Mouse (Mus musculus): ENCODE data around the gene Zfc3h1.

Gene Zfc3h1

DNA sequence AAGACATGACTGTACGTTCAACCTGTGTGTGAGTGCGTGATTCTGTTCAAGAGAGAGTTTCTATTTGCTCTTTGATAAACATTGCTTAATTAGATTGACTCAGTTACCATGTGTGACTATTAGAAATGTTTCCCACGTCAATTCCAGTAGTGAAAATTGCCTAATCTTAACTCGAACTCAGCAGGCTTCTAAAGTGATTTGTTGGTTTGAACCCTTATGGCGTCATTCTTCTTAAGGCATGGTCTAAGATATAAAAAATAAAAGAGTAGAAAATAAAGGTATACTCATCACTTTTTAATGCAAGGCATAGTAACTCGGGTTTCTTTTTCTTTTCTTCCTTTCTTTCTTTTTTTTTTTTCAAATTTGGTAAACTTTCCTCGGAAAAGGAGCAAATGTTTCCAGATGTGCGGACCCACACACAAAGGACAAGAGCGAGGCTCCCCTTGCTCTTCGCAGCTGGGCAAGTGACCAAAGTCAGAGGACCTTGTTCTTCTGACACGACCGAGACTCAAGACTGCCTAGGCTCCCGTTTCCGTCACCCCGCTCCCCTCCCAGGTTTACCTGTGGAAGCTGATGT, 1.0 kb upstream of the Zfc3h1 start:
- peak; percentile 6 for DNase-seq (ENCODE audit: low read depth, low spot score)

DNA sequence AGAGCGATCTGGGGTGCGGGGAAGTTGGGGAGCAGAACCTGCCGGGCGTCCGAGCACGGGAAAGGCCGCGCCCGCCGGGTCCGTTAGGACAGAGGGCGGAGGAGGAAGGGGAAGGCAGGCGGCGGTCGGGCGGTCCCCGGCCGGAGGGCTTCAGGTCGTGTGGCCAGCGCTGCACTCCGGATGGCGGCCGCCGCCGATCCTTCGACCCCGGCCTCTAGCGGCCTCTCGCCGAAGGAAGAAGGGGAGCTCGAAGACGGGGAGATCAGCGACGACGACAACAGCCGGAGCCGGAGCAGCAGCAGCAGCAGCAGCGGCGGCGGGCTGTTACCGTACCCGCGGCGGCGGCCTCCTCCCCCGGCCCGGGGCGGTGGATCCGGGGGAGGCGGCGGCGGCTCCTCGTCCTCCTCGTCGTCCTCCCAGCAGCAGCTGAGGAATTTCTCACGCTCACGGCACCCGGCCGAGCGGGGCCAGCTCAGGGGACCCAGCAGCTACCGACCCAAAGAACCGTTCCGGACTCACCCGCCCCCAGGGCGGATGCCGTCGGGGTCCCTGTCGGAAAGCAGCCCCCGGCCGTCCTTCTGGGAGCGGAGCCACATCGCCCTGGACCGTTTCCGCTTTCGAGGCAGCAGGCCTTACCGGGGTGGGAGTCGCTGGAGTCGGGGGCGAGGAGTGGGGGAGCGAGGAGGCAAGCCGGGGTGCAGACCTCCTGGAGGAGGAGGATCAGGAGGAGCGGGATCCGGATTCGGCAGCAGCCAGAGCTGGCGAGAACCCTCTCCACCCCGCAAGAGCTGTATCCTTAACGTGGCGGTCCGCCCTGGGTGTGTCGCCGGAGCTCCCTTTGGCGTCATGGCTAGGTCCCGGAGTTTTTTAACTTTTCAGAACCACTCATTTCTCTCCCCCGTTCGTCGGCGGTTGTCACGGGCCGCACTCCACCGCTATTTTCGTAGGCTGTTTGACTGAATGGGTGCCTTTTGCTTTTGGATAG, 551 bp downstream of the Zfc3h1 start:
- peak; percentile 66 for DNase-seq (ENCODE audit: low read depth, low spot score)

DNA sequence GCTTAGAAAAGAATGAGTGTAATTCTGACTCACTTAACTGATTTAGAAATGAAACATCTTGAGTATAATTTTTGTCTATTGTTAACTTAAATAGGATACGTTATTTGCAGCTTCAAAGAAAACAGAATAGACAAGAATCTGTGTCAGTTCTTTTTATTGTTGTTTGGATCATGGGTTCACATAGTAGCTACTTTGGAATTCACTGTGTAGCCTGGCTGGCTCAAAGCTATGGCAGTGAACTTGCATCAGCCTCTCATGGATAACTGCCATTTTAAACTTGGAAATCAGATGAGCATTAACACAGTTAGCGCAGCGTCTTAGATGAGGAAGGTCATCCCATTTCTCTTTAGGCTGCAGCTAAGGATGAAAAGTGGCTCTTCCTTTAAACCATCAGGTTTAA, 3.1 kb downstream of the Zfc3h1 start:
- no peak for DNase-seq (ENCODE audit: low read depth, low spot score)

DNA sequence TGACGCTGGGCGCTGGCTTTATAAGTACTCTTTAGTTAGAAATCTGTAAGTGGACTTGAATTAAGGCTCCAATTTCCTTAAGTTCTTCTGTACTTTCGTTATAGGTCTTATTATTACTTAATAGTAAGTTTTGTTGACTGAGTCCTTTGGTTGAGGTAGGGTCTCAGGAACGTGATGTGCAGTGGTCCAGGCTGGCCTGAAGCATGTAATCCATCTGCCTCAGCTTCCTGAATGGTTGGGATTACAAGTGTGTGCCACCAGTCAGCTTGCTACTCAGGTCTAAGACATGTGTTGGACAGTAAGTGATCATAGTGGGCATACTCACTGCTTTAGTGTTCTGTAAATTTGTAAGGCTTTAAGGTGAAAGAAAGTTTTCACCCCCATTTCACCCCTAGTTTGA, 6.3 kb downstream of the Zfc3h1 start:
- DNase-seq (ENCODE audit: low read depth, low spot score) = no peak

DNA sequence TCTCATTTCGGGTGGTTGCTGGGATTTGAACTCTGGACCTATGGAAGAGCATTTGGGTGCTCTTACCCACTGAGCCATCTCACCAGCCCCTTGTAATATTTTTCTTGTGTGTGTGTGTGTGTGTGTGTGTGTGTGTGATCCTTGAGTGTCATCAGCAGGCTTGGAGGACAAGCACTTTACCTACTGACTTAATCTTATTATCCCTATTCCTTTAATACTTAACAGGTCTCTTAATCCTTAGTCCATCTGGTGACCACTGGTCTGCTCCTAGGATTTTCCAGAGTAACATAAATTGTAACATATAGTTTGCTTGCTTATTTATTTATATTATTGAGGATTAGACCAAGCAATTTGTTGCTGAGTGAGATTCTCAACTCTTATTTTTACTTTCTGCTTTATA, 7.1 kb downstream of the Zfc3h1 start:
- no peak for DNase-seq (ENCODE audit: low read depth, low spot score)

DNA sequence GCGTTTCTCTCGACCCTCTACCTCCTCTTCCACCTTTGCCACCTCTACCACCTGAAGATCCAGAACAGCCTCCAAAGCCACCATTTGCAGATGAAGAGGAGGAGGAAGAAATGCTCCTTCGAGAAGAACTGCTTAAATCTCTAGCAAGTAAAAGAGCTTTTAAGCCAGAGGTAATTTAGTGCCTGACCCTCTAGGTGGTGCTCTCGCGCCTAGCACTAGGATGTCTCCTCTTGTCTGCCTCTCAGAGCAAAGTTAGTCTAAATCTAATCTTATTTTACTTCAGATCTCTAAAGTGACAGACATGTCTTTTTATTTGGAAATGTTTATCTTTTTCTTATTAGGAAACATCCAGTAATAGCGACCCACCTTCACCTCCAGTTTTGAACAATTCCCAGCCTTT, 21.6 kb downstream of the Zfc3h1 start:
- peak; percentile 64 for DNase-seq (ENCODE audit: low read depth, low spot score)

DNA sequence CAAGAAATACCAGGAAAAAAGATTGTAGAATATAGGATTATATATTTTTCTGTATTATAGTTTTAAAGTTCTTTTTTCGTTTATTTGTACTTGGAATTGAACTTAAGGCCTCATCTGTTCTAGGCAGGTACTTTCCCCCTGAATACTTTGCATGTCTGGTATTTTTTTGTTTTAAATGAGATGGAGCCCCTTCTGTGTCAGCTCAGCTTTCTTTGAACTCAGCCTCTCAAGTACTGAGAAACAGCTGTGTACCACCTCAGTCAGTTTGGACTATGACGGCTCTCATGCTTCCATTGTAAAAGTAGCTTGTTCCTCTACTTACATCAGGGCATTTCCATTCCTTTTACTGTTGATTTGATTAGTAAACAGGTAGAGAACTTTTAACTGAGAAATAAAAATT, 28.7 kb downstream of the Zfc3h1 start:
- no peak for DNase-seq (ENCODE audit: low read depth, low spot score)

DNA sequence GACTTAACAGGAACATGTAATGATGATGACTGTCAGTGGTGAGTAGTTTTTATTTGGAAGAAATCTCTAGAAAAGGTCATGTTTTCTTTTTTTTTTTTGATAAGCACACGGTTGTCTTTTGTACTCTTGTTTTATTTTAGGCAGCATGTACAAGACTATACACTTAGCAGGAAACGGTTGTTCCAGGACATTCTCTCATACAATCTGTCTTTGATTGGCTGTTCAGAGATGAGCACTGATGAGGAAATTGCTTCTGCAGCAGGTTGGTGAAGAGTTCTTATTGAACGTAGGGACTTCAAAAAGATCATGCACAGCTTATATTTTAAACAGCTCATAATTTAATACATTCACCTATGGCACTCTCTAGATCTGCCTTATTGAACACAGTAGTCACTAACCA, 29.3 kb downstream of the Zfc3h1 start:
- DNase-seq (ENCODE audit: low read depth, low spot score) = no peak

DNA sequence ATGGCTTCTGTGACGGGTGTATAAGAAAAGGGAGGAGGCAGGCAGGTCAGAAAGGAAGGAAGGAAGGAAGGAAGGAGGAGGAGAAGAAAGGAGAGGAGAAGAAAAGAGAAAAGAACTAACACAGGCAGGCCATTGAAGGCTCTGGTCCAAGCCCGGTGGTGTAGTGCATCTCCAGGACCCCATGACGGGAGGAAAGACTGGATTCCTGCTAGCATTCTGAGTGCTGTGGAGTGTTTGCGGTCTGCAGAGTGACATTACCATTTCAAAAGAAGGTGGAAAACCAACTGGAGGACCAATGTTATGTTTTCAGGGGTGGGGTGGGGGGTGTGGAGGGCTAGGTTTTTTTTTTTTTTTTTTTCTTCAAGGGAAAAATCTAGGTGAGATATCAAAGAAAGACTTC, 37.2 kb downstream of the Zfc3h1 start:
- DNase-seq (ENCODE audit: low read depth, low spot score) = no peak

DNA sequence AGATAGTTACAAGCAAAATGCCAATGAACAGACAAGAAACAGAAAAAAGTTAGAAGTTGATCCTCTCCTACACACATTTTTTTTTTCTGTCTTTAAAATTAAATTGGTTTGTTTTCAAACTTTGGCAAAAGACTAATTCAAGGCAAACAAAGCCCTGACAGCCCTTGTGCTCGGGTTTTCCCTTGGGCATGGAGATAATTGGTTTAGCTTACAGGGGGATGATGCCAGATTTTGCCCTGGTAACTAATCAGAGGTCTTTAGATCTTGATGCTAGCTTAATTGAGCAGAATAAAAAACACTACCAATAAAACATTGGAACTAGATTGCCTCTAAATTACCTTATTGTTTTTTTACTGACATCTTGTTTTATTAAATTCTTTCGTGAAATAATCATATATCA, 40.6 kb downstream of the Zfc3h1 start:
- DNase-seq (ENCODE audit: low read depth, low spot score) = no peak

DNA sequence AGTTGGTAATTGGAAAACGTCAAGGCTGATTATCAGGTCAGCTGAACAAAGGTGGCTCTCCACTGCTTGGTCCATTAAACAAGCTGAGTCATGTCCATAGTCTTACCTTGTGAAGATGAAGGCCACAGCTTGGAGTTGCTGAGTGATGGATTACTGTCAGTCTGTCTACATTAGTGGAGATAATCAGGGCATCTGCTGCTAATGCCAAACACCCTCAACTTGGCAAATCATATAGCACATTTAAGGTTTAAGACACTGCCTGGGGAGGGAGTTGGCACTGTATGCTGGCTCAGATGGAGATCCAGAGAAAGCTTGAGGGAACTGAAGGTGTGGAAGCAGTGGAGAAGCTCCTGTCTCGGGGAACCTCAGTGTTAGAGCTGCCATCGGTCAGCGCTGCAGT, 52.5 kb downstream of the Zfc3h1 start:
- no peak for DNase-seq (ENCODE audit: low read depth, low spot score)

DNA sequence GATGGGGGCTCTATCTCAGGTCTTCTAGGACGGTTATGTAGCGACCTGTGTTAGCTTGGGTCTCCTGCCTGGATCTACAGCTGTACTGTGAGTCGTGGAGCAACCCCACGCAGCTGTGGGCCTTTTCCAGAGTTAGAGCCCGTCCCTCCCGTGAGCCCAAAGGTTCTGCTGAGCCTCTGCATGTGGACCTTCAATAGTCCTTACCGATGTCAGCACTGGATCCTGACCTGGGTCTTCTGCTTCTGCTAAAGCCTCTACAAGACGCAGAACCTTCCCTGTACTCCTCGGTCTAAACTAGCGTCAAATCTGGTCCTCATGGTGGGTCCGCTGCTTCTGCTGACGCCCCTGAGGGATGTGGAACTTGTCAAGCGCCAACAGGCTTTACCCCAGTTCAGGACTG, 63.9 kb downstream of the Zfc3h1 start:
- DNase-seq (ENCODE audit: low read depth, low spot score) = no peak

DNA sequence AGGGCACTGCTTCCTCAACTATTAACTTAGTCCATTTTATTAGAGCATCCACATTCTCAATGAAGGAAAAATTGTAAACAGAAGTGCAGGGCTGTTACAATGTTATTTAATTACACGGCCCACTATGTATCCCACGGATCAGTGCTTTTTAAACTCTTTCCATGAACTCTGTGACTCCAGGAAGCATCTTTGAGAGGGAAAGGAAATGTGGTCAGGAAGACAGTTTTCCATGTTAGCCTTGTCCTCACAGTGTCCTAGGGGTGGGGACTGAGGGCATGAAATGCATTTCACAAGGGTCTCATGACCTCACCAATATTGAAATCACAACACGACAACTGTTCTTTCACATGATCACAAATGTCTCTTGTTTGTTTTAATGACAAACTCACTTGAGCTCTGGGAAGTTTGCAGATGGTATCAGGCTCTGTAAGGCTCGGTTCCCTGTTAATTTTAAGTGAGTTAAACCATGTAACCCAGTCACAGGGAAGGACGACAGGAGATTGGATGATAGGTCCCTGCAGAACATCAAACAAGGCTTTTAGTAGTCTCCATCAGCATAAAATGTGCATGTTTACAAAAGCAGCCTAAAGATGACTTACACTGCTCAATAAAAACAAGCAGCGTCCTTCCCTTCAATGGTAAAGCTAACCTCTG, 72.7 kb downstream of the Zfc3h1 start:
- DNase-seq (ENCODE audit: low read depth, low spot score) = no peak

DNA sequence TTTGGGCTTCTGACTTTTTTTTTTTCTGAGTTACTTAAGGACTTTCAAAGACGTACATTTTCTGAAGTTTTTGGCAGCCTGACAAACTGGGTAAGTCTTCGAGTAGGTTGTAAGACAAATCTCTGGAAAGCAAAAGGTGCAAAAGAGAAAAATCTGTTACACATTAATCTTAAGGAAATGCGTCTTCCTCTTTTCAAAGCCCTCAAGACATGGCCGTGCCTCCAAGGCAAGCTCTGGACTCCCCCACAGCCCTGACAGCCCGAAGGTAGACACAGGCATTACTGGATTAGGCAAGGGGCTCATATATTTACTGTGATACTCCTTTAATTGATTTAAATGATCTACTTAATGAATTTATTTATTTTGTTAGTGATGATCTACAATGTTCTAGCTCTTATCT, 77.9 kb downstream of the Zfc3h1 start:
- DNase-seq (ENCODE audit: low read depth, low spot score) = no peak

DNA sequence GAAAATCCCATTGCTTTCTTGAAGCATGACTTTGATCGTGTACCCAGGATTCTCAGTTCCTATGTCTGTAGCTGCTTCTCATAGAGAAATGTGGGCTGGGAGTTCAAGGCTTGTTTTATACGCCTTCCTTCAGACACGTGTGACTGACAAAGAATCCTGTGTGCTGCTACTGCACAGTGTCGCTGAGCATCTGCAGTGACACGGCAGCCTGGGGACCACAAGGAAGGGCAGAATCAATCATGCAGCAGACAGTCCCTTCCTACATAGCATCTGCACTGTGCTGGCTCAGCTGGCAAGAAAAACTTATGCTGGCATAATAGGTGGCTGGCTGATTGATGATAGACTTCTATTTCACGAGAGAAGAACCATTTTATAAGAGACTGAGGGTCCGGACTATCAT, 80.3 kb downstream of the Zfc3h1 start:
- DNase-seq (ENCODE audit: low read depth, low spot score) = no peak

DNA sequence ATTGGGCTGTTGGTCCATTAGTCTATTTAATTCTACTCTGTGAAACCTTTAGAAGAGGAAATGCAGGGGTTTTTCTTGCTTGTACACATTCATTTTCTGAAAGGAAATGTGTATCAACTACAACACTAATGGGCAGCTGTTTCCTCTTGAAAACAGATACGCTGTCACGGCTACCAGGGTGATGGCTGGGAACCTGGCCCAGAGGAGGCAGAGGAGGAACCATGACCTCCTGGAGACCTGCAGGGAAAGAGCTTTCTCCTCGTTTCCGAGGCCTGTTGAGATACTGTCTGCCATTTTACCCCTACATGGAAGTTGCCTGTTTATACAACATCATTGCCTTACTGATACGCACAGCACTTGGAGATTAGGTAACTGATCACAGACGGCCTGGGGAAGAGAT, 81.0 kb downstream of the Zfc3h1 start:
- no peak for DNase-seq (ENCODE audit: low read depth, low spot score)

DNA sequence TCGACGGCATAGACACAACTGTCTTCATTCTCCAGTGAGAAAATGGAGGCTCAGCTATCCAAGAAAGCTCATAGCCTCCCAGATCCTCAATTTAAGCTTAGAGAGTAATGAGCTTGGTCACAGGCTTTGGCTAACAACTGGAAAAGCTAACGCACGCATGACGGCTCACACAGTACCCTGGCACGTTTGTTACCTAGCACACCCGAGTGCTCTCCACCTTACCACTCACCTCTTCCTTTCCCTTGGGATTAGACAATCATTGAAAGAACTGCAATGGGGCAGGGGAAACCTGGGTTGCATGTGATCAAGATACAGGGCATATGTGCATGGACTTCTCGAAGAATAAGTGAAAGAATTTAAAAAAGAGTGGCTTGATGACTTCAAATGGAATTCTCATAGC, 83.2 kb downstream of the Zfc3h1 start:
- DNase-seq (ENCODE audit: low read depth, low spot score) = no peak

DNA sequence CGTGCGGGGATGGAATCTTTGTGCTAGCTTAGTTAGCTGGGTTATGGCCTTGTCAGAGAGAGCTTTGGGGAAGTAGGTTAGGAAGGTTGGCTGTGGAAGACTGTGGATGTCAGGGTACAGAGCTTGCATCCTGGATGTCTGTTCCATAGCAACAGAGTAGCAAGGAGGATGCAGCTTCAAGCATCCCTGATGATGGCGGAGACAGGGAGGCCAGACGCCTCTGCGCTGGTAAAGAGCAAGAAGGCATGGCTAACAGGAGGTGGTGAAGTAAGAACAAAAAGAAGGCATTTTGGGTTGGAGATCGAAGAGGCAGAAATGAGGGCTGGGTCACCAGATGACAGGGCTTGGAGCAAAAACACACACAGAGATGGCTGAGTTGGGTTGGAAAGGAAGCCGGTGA, 83.9 kb downstream of the Zfc3h1 start:
- DNase-seq (ENCODE audit: low read depth, low spot score) = no peak

DNA sequence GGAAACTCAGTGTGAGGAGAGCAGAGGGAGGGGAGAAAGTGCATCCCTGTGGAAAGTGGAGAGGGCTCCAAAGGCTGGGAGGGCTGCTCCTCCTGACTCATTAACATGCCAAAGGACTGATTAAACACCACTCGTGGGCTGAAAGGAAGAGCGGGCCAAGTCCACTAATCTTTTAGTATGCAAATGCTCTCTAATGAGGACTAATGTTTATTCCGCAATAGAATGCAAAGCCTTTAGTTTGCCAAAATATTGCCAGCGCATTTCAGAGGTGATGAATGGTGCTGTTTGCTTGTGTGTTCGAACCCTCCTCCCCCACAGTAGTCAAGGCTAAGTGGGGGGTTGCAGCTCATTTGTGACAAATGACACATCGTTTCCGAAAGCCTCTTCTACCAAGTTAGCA, 84.3 kb downstream of the Zfc3h1 start:
- DNase-seq (ENCODE audit: low read depth, low spot score) = no peak

DNA sequence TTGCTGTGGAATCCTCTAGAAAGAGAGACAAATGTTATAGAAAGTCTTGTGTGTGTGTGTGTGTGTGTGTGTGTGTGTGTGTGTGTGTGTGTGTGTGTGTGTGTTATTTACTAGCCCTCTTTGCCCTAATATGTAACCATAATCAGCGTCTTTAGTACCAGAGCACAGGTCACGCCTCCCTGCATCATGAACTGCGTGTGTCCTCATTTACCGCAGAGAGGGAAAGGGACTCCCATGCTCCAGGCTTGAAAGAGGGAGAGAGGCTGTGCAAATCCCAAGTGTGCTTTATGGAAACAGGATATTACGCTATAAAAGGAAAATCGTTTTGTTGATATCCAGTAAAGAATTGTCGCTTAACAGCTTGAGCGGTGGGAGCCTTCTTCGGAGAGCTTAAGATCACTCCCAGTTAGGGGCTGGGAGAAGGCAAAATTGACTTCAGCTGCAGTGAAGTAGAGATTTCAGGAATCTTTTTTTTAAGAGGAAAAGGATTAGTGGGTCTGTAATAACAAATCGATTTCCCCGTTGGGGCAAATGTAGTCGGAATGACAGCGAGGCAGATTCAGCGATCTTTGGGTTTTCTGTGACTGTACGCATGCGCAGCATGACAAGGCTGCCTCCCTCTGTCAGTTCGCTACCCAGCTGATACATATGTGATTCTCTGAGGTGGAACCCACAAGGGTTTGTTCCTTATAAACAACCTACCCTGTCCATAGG, 86.0 kb downstream of the Zfc3h1 start:
- peak; percentile 38 for DNase-seq (ENCODE audit: low read depth, low spot score)

DNA sequence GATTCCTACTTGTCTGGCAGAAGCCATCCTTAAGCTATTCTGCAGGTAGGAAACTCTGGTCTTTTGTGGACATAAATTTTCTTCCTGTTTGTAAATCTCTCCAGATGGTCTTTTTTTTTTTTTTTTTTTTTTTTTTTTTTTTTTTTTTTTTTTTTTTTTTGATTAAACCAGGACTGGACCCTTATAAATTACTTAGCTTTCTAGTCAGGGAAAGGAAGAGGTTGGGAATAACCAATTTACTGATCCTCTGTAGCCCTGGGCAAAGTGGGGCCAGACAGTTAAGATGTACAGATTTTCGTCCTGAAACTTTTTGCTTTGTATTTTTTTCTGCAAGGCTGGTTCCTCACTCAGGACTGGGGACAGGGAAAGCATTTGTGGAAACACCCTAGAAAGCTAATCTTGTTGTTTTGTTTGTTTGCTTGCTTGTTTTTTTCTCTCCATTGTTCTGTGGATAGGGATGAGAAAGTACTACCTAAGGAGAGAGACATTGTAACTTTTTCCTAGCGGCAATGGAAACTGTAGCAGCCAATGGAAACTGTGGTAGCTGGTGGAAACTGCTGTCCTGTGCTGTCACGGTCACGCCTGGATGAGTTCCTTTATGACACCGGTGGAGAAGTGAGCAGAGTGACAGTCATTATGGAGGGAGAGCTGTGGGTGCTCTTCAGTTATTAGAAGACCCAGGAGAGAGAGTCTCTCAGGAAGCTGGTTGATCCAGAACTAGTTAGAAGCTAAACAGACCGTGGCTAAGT, 88.6 kb downstream of the Zfc3h1 start:
- DNase-seq (ENCODE audit: low read depth, low spot score) = no peak

All from mesoderm, embryonic 11.5 days (tissue).